Mouse (Mus musculus) right cerebral cortex, adult 18-20 months (tissue): ENCODE measurements around the gene Sec31a.
"Not testable (repeated sequence)": the region's sequence is repeated elsewhere in the genome, so short reads cannot be mapped to it uniquely, and the experiment has no call there.

Experiments
- DNase-seq: peaks from one replicate; pipeline ENCODE4 v3.0.0; 2022; ENCODE audit warnings: mixed read lengths

Sec31a gene

GRCm38 (mm10) chr5:100415761-100416590, at the start of gene Sec31a:
Gene Sec31a, minus strand, starts transcription at chr5:100416234.
- peak; percentile 99 for DNase-seq

- no peak for DNase-seq
Observed at GRCm38 (mm10) chr5:100462374-100462773, 46.3 kb upstream of the Sec31a start.

DNA sequence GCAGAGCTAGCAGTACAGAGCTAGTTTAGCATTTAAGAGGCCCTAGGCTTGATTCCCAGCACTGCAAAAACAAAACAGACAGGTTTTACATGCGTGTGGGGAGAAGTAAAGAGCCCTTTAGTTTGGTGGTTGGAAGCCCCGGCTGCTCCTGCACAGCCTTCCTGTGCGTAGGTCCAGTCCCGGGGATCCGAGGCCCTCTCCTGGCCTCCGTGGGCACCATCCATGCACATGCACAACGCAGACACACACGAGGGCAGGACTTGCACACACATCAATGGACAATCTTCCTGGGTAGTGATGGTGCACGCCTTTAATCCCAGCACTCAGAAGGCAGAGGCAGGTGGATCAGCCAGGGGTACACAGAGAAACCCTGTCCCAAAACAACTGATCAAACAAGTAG, 45.5 kb upstream of the Sec31a start:
- DNase-seq: no peak

DNA sequence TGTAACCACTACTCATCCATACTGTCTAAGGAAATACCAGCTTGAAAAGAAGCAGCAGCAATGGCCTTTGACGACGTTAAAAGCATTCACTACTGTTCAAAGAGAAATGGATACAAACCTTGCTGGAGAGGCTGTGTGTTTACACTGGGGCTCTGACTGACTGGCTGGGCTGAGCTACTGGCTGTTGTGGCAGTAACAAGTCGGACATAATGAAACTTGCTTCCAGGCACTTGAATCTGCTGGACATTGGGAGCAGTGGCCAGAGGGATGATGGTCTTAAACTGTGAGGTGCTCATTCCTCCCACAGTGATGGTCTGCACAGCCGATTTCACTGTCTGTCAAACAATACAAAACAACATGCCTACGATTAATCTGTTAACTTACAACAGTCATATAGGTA, 43.4 kb upstream of the Sec31a start:
- no peak for DNase-seq

GRCm38 (mm10) chr5:100451871-100452270, 35.8 kb upstream of the Sec31a start:
- no peak for DNase-seq

DNA sequence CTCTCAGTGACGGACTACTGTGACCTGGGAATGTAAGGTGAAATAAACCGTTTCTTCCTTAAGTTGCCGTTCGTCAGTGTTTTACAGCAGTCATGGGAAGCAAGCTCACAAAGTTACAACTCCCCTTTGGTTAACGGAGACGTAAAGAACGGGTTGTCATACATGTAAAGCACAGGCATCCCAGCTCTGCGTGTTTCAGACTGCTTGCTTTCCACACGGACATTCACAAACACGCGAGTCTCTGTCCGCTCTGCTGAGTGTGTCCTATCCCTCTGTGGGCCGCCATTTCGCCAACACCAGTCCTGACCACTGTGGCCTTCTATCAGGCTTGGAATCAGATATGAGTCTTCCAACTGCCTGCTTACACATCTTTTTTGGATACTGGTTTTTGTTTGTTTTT, 22.8 kb upstream of the Sec31a start:
- no peak for DNase-seq

DNA sequence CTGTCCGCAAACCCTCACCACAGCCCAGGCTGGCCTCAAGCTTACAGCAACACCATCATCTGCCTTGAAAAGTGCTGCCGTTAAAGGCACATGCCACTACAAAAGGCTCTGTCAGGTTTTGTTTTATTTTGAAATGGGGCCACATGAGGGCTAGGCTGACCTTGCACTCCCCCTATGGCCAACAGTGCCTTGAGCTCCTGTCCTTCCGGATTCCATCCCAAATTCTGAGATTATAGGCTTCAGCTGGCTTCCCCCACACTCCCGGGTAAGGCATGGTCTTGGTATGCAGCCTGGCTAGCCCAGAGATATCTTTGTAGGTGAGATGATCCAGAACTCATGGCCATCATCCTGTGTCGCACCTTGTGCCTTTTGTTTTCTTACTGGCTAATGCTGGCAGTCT, 21.9 kb upstream of the Sec31a start:
- DNase-seq: no peak

- DNase-seq: no peak
Observed at GRCm38 (mm10) chr5:100437086-100437485, 21.1 kb upstream of the Sec31a start.

DNA sequence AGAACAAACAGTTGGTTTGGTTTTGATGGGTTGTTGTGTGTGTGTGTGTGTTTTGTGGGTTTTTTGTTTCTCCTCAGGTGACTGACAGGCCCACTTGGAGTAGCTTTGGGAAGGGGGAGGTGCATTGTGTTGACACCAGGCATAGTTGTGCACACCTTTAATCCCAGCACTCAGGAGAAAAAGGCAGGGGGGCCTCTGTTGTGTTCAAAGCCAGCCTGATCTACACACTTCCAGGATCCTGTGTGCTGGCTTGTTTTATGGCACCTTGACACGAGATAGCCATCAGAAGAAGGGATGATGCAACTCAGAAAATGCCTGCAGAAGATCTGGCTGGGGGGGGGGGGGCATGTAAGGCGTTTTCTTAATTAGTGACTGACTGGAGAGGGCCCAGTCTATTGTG, 14.9 kb upstream of the Sec31a start:
- no peak for DNase-seq

DNA sequence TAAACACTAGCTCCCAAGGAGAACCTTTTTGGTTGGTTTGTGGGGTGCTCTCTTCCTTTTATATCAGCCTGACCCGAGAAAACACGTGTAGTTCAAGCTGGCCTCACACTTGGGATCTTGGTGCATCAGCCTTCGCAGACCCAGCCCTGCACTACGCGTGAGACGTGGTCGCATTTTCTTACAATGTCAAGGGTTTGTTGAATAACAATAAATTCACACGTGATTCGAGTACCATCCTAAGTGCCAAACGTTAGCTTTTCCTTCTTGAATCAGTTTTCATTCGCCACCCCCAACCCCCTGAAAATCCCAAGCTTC, 14.0 kb upstream of the Sec31a start:
- DNase-seq: no peak

DNA sequence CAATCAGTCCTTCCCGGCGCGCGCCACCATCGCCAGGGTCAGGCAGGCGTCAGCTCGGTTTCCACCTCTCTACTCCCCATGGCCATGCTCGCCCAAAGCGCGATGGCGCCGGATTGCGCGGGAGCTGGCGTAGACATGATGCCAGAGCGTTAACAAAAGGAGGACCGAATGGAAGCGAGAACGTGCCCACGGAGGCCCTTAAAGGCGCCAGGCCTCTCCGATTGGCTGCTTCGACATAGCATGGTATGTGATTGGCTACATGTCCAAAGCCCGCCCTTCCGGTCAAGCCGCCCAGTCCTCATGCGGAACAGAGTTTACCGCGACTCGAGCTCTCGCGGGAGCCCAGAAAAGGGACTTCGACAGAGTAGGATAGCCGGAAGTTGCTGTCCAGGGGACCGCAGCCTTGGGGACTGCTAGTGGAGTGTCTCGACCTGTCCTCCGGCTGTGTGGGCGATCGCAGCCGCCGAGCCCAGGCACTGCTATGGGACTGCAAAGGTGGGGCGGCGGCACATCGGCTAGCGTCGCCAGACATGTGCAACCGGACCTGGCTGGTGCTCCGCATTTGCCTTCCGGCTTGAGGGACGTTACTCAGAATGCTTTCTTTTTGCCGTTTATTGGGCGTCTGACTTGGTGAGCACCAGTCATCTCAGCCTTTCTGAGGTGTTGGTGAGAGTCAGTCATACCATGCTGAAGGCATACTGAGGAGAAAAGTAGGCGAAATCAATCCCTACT, 13.5 kb upstream of the Sec31a start:
- DNase-seq: peak; percentile 95

GRCm38 (mm10) chr5:100428734-100429343, 12.8 kb upstream of the Sec31a start:
- no peak for DNase-seq

- DNase-seq: peak; percentile 30
Observed at GRCm38 (mm10) chr5:100428031-100428733, 12.1 kb upstream of the Sec31a start.

DNA sequence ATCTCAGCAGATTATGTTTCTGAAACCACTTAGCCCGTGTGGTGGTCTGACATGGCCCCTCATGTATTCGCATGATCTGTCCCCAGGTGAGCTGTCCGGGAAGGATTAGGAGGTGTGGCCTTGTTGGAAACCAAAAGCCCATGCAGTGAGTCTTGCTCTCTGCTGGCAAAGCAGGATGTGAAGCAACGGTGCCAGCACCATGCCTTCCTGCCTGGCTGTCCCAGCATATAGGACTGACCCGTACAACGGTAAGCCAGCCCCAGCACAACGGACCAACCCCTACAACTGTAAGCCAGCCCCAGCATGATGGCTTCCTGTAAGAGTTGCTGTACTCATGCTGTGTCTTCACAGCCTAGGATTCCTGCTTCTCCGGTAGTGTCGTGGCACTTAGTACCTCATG, 11.2 kb upstream of the Sec31a start:
- DNase-seq: no peak

DNA sequence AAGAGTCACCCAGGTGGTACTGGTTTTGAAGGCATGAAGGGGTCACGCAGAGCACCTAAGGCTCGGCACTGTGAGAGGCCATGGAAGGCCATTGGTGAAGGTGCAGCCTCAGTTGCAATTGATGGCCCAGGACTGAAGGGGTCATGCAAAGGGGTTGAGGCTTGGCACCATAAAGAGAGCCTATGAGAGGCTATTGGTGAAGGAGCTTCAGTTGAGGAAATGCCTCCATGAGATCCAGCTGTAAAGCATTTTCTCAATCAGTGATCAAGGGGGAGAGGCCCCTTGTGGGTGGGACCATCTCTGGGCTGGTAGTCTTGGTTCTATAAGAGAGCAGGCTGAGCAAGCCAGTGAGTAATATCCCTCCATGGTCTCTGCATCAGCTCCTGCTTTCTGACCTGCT, 9.8 kb upstream of the Sec31a start:
- not testable (repeated sequence) for DNase-seq

DNA sequence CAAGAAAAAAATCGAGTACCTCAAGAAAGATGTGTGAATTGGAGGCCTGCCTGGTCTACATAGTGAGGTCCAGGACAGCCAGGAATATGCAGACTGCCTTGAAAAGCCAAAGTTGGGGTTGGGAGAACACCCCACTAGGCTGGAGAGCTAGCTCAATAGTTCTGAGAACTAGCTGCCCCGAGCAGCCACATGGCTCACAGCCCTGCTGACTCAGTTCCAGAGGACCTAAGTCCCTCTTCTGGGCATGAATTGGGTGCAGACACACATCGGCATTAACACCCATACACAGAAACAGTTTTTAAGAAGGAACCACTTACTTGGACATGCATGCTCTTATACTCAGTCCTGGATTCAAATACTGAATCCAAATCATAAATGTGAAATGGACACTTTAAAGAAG, 8.2 kb upstream of the Sec31a start:
- DNase-seq: no peak

GRCm38 (mm10) chr5:100423626-100424025, 7.6 kb upstream of the Sec31a start:
- DNase-seq: no peak

DNA sequence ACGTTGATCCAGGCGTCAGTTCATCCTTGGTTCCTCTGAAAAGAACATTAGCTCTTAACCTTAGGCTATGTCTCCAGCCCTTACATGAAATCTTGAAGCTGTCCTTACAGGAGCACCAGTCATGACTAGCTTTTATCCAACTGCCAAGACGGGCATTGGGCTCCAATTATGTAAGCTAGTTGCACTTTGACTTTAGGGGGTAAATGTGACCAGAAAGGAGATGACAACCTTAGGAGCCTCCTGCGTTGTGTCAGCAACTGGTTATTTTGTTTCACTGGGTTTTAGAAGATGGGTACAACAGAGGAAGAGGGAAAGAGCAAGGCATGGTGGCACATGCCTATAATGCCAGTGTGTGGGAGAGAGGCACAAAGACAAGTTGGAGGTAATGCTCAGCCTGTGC, 2.8 kb upstream of the Sec31a start:
- DNase-seq: no peak

DNA sequence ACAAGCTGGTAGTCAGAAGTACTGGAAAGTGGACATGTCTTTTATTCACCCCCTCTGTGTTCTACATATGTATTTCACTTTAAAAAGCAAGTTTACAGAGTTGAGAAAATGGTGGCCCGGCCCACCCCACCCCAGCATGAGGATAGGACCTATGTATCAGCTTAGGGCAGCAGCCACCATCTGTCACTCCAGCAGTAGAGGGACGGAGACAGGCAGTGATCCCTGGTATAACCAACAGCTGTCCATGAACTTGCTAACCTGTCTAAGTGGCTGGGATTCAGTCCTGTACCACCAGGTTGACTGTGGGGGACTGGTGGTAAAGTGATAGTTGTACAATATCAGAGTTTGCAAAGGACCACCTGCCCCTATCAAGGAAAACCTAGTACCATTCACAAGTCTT, 2.0 kb upstream of the Sec31a start:
- DNase-seq: no peak

DNA sequence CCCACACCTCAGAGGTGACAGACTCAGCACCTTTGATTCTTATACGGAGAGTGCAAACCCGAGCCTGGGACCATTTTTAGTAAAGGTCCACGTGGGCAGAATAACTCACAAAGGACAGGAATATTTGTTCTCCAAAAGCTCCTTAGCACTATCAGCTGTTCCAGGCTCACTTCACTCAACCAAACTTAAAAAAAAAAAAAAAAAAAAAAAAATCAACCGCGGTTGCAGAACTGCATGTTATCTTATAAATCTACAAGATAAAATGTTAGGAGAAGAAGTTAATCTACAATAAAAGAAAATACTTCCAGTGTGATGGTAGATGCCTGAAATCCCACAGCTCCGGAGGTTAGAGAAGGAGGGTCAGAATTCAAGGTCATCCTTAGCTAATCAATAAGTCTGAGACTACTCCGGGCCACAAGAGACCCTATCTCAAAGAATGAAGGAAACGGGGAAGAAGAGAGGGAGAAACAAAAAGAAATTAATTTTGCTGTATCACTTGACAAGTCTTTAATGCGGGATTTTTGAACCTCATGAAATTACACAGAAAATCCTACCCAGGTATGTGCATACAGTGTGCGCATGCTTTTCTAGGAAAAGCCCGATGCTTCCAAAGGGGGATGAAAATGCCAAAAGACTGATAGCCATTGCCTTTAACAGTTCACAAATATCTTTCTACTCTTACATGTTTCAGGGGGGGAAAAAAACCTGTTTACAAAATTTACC, 1.4 kb downstream of the Sec31a start:
- DNase-seq: no peak

DNA sequence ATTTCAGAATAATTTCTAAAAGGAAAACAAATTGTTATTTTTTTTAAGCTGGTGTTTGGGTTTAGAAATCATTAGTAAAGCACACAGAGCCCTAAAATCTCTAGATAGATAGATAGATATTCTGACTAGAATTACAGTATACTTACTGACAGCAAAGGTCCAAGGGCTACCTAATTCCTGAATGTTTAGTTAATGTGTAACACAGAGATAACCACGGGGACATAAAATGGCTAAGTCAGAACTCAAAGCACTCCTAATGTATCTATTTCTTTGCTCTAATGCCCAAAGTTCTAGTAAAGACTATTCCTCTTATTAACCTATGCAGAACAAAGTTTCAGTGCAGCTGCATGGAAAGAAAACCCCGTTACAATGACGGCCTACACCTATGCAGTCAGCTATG, 3.1 kb downstream of the Sec31a start:
- DNase-seq: no peak

DNA sequence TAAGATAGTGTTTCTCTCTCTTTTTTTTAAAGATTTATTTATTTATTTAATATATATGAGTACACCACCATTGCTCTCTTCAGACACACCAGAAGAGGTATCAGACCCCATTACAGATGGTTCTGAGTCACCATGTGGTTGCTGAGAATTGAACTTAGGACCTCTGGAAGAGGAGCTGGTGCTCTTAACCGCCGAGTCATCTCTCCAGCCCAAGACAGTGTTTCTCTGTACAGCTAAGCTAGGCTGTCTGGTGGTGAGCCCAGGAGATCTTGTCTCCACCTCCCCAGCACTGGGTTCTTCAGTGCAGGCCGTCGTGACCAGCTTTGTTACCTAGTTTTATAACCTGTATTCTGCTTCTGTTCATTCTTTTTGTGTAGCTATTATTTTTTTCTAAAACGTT, 5.8 kb downstream of the Sec31a start:
- DNase-seq: no peak

- DNase-seq: no peak
Observed at GRCm38 (mm10) chr5:100408485-100408884, 7.5 kb downstream of the Sec31a start.
